Mouse (Mus musculus): ENCODE measurements around the gene A930018P22Rik.

A930018P22Rik gene

GRCm38 (mm10) chr2:104119097-104119496 lies 3.5 kb upstream of the A930018P22Rik start:
- DNase-seq (ENCODE audit: low spot score in 2 of 2) = no peak

- DNase-seq (ENCODE audit: low spot score in 2 of 2) = no peak
Measured at GRCm38 (mm10) chr2:104120312-104120711, 2.3 kb upstream of the A930018P22Rik start.

DNA sequence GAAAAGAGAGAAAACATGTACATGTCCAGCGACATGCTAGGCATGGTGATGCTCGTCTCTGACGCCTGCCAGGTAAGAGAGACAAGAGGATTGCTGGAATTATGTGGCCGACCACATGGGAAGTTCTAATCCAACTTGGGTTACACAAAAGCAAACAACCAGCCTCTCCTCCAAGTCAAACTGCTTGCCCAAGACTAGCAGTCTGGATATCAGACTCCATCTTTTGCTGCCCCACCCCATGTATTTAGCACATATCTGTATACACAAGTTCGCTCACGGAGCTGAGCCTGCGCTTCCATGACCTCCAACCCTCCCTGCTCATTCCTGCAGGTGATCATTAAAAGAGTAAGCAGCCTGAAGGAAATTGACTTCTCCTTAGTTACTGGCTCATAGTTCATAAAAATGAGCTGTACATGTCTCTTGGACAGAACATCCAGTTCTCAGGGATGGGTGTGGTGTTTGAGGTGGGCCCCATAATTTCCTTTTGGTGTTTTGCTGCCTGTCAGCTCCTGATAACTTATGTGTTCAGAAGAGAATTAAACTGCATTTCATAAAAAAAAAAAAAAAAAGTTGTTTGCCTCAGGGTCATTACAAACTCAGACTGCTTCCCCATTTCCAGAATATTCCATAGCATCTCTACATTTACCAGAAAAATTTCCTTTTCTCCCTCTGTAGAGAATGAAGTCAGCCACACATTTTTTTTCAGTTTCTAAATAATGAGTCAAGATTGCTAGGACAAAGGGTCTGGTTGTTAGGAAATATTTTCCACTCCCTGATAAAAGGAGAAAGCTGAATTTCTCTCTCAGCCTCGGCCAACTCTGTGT lies 676 bp upstream of the A930018P22Rik start:
- peak in 1 of 2 experiments; percentile 13 for DNase-seq (ENCODE audit: low spot score in 2 of 2)

DNA sequence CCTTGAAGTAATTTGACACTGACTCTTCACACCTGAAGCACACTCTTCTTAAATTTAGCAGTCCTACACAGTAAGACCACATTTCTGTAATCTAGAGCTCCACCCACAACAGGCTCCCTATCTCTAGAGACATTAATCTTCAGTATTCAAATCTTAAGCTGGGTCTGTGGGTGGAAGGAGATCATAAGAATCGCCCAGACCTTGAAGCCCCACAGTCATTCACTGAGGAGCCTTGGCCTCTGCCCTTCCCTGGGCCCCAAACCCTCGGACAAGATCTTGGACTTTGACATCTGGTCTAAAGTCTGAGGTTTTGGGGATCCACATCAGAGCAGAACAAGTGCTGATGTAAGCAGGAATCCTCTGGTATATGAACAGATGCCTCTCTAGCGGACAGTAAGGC lies 971 bp downstream of the A930018P22Rik start:
- DNase-seq (ENCODE audit: low spot score in 2 of 2) = peak in 1 of 2 experiments; percentile 16

- DNase-seq (ENCODE audit: low spot score in 2 of 2) = no peak
Measured at GRCm38 (mm10) chr2:104124071-104124470, 1.5 kb downstream of the A930018P22Rik start.

DNA sequence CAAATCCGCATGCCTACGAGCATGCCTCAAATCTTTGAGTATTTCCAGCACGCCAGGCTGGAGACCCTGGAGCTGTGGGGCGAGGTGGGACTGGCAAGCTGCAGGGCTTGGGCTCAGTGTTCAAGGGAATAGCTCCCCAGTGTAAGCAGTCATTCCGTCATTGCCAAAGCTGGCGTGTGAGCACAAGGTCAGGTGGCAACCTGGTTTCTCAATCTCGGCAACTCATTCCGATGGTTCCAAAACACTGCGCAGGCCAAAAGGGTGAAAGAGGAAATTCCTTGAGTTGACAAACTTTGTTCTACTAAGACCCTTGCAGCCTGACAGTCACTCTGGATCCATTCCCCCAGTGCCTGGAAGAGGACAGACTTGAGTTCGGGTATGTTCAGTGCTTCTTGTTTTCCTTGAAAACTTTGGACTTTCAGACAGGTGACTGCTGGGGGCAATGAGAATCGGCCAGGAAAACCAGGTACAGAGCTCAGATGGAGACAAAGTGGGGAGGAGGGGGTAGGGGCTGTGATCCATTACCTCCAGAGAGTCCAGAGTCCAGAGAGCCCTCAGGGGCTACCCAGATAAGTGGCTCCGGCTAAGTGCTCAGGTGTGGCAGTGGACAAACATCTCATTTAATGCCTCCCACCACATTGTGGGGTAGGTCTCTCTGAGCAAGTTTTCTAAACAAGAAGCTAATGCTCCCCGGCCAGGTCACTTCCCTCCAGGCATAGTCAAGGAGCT lies 6.4 kb downstream of the A930018P22Rik start:
- DNase-seq (ENCODE audit: low spot score in 2 of 2) = no peak

- peak; percentile 44 to 53 for DNase-seq (ENCODE audit: low spot score in 2 of 2)
Measured at GRCm38 (mm10) chr2:104130165-104130564, 7.6 kb downstream of the A930018P22Rik start.

DNA sequence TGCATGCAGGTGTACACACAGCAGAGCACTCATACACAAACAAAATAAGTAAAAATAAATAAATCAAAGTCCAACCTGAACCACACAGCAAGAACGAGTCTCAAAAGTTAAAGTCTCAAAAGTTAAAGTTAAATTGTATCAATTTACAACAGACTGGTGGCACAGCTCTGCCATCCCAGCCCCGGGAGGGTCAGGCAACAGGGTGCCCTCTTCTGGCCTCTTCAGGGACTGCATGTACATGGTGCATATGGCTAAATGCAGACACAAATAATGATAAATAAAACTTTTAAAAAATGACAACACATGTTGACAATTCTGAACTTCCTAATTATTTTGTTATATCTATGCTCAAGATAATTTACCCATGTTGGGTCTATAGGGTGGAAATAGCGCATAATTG lies 8.4 kb downstream of the A930018P22Rik start:
- DNase-seq (ENCODE audit: low spot score in 2 of 2) = peak; percentile 67 to 82

- DNase-seq (ENCODE audit: low spot score in 2 of 2) = no peak
Measured at GRCm38 (mm10) chr2:104132266-104132859, 9.8 kb downstream of the A930018P22Rik start.

- no peak for DNase-seq (ENCODE audit: low spot score in 2 of 2)
Measured at GRCm38 (mm10) chr2:104133042-104133810, 10.7 kb downstream of the A930018P22Rik start.

DNA sequence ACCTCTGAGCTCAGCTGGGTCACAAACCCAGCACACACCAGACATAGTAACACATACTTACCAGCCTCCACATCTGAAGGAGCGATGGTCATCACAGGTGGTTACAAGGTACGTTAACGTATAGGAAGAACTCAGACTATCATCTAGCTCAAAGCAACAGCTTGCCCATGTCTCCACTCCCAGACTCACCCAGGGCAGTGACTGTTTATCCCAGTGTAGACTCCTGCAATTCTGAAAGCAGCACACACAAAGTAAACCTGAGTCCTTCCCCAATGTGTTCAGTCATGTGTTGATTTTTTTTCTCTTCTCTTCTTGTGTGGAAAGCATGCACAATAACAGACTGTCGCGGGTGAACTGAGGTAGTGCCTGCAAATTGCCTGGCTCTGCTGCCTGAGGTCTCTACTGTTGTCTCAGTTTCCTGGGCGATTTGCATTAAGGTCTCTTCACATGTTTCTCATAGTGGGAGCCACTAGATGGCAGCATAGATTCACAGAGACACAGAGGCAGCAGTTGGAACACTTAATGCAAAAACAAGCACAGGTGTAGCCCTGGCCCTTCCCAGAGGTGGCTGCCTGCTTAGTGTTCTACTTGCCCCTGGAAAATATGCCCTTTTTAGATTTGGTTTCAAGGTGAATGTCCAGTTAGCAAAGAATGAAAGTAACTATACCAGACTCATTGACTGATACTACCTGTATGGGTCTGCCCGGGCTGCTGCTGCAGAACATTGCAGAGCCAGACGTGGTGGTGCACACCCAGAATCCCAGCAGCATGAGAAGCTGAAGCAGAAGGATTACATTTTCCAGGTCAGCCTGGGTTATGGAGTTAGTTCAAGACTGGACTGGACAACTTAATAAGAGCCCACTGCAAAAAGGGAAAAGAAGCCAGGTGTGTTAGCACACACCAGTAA lies 11.8 kb downstream of the A930018P22Rik start:
- DNase-seq (ENCODE audit: low spot score in 2 of 2) = peak in 1 of 2 experiments; percentile 57

DNA sequence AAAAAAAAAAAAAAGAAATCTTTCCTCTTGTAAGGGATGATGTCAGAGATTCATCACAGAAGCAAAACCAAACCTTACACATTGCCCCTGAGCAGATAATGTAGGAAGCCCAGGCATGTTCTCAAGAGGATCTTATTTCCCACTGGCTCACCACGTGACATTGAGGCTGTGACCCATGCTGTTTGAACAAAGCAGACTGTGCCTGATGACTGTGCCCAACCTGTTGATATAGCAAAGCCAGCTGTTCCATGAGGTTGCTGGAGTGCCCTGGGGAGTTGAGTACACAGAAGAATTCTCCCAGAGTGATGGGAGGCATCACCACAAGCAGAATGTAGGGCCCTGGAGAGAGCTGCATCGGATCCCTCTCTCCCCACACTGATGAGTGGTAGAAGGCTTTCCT lies 13.4 kb downstream of the A930018P22Rik start:
- DNase-seq (ENCODE audit: low spot score in 2 of 2) = no peak

DNA sequence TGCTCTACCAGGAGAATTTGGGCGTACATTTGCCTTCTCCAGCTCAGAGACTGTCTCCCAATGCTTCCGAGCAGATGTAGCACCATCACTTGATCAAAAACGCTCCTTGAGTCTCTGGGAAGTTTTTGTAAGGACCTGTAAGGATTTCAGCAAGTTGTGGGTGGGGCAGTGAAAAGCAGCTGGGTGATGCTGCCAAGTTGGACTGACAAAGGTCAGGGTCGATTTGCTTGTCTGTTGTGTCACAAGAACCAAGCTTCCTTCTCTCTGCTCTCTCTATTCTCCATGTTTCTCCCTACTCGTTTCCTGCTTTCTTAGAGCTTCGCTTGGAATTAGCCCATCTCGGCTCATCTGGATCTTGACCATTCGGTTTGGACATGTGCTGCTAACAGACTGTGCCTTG lies 19.6 kb downstream of the A930018P22Rik start:
- DNase-seq (ENCODE audit: low spot score in 2 of 2) = no peak

GRCm38 (mm10) chr2:104144004-104144403 lies 21.4 kb downstream of the A930018P22Rik start:
- no peak for DNase-seq (ENCODE audit: low spot score in 2 of 2)

DNA sequence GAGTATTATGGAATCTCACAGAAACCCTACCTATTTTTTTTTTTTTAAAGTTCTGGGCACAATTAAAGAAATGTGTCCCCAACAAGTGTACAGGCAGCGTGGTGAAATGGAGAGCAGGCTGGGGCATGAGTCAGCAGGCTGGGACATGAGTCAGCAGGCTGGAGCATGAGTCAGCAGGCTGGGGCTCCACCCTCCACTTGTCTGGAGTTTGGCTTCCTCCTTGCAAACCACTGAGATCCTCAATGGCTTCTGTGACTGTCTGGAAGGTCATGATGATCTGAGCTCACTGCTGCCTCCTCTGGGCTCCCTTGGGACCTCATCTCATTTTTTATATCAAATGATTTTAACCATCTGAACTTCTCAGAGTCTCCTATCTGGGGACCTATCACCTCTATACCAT lies 23.4 kb downstream of the A930018P22Rik start:
- DNase-seq (ENCODE audit: low spot score in 2 of 2) = peak; percentile 34 to 46

DNA sequence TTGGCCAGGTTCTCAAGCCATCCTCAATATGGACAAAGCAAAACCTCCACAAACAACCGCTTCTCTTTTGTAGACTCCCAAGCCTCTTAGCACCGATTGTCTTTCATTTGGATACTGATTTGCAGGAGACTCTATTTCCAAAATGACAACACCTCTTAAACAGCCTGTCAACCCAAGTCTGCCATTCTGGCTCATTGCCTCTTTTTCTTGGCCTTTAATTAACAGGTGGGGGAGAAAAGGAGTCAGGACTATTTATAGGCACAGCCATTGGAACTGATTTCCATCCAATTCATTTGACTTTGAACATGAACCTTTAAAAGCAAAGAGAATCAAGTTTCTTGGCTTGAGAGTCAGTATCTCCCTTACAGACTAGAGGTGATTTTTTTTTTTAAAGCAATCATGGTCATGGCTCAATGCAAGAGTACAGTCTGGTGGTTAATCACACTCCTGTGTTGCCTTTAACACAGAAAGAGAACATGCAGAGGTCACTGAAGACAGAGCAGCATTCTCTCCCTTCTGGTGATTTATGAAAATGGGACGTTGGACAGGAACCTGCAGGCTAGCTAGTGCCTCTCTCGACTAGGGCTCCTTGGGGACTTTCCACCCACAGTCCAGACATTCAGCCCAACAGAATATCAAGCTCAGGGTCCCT lies 25.5 kb downstream of the A930018P22Rik start:
- DNase-seq (ENCODE audit: low spot score in 2 of 2) = no peak

DNA sequence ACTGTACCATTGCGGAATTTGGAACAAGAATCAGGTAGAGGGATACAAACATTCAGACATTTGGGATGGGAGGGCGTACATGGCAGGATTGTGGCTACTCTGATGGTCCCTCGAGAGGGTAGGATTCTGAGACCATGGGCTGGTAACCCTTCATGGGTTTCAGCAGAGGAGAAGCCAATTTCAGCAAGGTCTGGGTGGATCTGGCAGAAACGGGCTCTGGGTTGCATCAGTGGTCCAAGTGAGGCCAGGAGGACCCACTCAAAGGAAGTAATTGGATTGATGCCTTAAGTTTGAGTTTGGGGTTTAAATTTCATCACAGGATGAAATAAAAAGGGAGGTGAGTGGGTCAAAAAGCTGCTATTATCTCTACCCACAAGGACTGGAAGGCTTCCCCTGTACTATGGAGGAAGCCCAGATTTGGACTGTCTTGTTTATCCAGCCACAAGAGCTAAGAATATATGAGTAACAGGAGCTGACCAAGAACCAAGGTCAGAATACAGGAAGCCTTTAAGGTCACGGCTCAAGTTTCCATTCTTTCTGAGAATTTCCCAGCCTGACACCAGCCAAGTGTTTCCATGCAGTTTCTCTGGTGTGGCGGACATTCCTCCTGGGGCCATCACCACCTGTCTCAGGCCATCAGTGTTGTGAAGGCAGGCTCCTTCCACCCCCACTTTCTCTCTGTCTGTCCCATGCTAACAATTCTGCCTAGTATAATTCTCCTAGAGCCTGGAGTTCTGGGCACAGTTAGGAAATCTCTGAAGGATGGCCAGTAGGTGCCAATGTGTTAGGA lies 28.2 kb downstream of the A930018P22Rik start:
- no peak for DNase-seq (ENCODE audit: low spot score in 2 of 2)

DNA sequence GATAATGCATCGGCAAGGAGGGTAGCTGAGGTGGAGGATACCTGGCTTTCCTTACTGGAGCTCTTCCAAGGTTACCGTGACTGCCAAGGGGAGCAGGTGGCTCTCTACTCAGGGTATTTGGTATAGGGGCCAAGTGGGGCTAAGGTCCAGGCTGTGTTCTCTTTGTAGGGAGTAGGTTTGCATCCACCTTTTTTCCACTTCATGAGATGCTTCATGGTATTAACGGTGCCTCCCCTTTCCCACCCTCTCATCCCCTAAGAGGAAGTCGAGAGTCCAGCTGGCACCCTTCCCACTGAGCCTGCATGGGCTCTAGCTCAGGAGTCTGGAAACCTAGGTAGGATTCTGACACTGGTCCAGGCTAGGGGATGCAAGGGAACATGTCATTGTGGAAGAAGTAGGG lies 30.8 kb downstream of the A930018P22Rik start:
- DNase-seq (ENCODE audit: low spot score in 2 of 2) = no peak

DNA sequence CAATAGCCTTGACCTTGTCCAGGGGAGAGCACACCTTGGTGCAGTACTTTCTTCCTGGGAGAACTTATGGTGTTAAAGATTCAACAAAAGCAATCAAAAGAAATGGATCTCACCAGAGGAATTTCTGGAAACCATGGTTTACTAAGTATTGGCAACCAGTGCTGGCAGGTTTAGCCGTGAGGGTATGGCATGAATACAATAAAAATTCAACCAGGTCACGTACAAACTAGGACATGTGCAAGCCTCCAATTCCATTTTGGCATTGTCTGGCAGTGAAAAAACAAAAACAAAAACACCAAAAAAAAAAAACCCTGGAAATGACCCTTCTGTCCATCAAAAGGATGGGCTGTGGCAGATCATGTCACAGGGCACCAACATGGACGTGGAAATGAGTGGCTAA lies 31.3 kb downstream of the A930018P22Rik start:
- DNase-seq (ENCODE audit: low spot score in 2 of 2) = no peak

Measured in spleen, postnatal 14 days (tissue).